In genomic region chr2:167754929-167755551, GRCm38 (mm10) we compare ENCODE assay signal across 18 mouse cellular contexts.
DNase-seq lines count a peak whose midpoint lies in the region; ATAC-seq and TF ChIP-seq lines count a peak whose summit lies in the region.
"Had no signal": no experiment of that assay in that cellular context is flagged by ENCODE, and none has a peak within 500 bp of the region (broad histone marks: within the 10 kb centered on the region; RNA-seq: fewer than 3 reads in every experiment).

No protein-coding gene starts in this region.

- TF ChIP-seq POLR2A in CH12.LX (IDR thresholded peaks at IDR 0.05; ENCODE audit: low read depth, low read length) = no peak

- 60% methylated on average over 22 of the region's 22 CpGs for WGBS in heart, embryonic 12.5 days
- WGBS in intestine, postnatal 0 days = 58% methylated on average over 22 of the region's 22 CpGs

- peak; percentile 58 for TF ChIP-seq EP300 in CH12.LX (IDR thresholded peaks at IDR 0.05; ENCODE audit: low read length)

- no peaks in the 10 kb centered on the region for H3K36me3 ChIP-seq in heart, embryonic 12.5 days
- no peaks in the 10 kb centered on the region for H3K36me3 ChIP-seq in CH12.LX (replicated peaks in 1 of 2; ENCODE audit: control insufficient read depth in 1 of 2, insufficient read depth in 1 of 2, low read length in 1 of 2)
- H3K36me3 ChIP-seq in intestine, postnatal 0 days (ENCODE audit: control insufficient read depth, insufficient read depth) = no peaks in the 10 kb centered on the region
- H3K36me3 ChIP-seq: heart, embryonic 13.5 days; hindbrain, embryonic 12.5 days; neural tube, embryonic 13.5 days had no signal

- intact Hi-C loops in heart, postnatal 14 days (cut with DNase I) = no loop called here
- intact Hi-C loops in left cerebral cortex, postnatal 10 days (cut with DNase I) = no loop called here

- H3K4me1 ChIP-seq in heart, embryonic 12.5 days (replicated peaks) = peaks cover 30% of the 10 kb centered on the region
- H3K4me1 ChIP-seq in CH12.LX (ENCODE audit: control insufficient read depth in 1 of 2, insufficient read depth in 2 of 2) = peaks cover 22 to 32% of the 10 kb centered on the region in 2 experiments
- 0 out of 2 replicates have a peak, but pooled peaks cover 8% of the 10 kb centered on the region for H3K4me1 ChIP-seq in intestine, postnatal 0 days (replicated peaks; ENCODE audit: control insufficient read depth, insufficient read depth, low read length)
- H3K4me1 ChIP-seq: neural tube, embryonic 13.5 days had no signal

- TF ChIP-seq RAD21 in CH12.LX (IDR thresholded peaks at IDR 0.05; ENCODE audit: low read depth, low read length) = no peak

- H3K9ac ChIP-seq in heart, embryonic 12.5 days = no peak overlapping the region
- H3K9ac ChIP-seq in CH12.LX (ENCODE audit: insufficient read depth, low read depth) = no peak overlapping the region
- H3K9ac ChIP-seq in intestine, postnatal 0 days (ENCODE audit: low read depth, low read length) = no peak overlapping the region
- H3K9ac ChIP-seq: heart, embryonic 13.5 days; hindbrain, embryonic 12.5 days; liver, embryonic 14.5 days; neural tube, embryonic 13.5 days had no signal

- in situ Hi-C loops in CH12.LX (cut with MboI; ENCODE audit: low pct_ligation_motif_present, low pct_unique_long_range_greater_than_20kb, low sequenced_read_pairs) = no loop called here

- H3K9me3 ChIP-seq in heart, embryonic 12.5 days (replicated peaks) = no peaks in the 10 kb centered on the region
- no peaks in the 10 kb centered on the region for H3K9me3 ChIP-seq in CH12.LX (replicated peaks; ENCODE audit: low read length)
- H3K9me3 ChIP-seq in intestine, postnatal 0 days (ENCODE audit: control insufficient read depth) = no peaks in the 10 kb centered on the region
- H3K9me3 ChIP-seq: heart, embryonic 13.5 days; hindbrain, embryonic 12.5 days; neural tube, embryonic 13.5 days had no signal

- no peak for ATAC-seq in heart, embryonic 12.5 days (ENCODE audit: insufficient number of reproducible peaks, low FRiP score)
- peak; percentile 18; the same call in 1 of the 2 replicates for ATAC-seq in intestine, postnatal 0 days
- ATAC-seq: forebrain, embryonic 16.5 days had no signal

- dilution Hi-C loops in CH12.LX (cut with MboI; ENCODE audit: extremely low pct_ligation_motif_present, extremely low pct_unique_long_range_greater_than_20kb, low sequenced_read_pairs) = no loop called here

- no peak for TF ChIP-seq CTCF in CH12.LX (conservative IDR thresholded peaks at IDR 0.05 in 1 of 2, IDR thresholded peaks at IDR 0.05 in 1 of 2; ENCODE audit: low read depth in 2 of 2, low read length in 2 of 2)
- TF ChIP-seq CTCF in intestine, postnatal 0 days (IDR thresholded peaks at IDR 0.05; ENCODE audit: low read depth) = no peak

- no peak overlapping the region for H3K4me2 ChIP-seq in heart, embryonic 12.5 days
- H3K4me2 ChIP-seq in CH12.LX (ENCODE audit: insufficient read depth, low read depth, poor library complexity, severe bottlenecking) = no peak overlapping the region
- no peak overlapping the region for H3K4me2 ChIP-seq in intestine, postnatal 0 days (replicated peaks; ENCODE audit: low read depth)
- H3K4me2 ChIP-seq: heart, embryonic 13.5 days; hindbrain, embryonic 12.5 days; neural tube, embryonic 13.5 days had no signal

- no peak for DNase-seq in heart, postnatal 14 days
- peak; percentile 63 for DNase-seq in CH12.LX (ENCODE audit: extremely low read depth)
- DNase-seq in spleen, postnatal 14 days (ENCODE audit: low spot score in 2 of 2) = peak; percentile 47 to 56
- DNase-seq in left cerebral cortex, postnatal 10 days (ENCODE audit: extremely low spot score in 1 of 2, low spot score in 2 of 2) = no peak
- no peak for DNase-seq in adrenal gland, postnatal 10 days
- DNase-seq: adrenal gland, postnatal 14 days; cerebellum, adult 9-11 months; gastrocnemius, postnatal 10 days; kidney, adult 11 months; kidney, postnatal 10 days; layer of hippocampus, adult 9-11 months had no signal

- no peaks in the 10 kb centered on the region for H3K27me3 ChIP-seq in heart, embryonic 12.5 days (replicated peaks)
- H3K27me3 ChIP-seq in CH12.LX (replicated peaks) = peaks cover 84% of the 10 kb centered on the region
- H3K27me3 ChIP-seq in intestine, postnatal 0 days (replicated peaks; ENCODE audit: control insufficient read depth, insufficient read depth, low read length) = no peaks in the 10 kb centered on the region
- H3K27me3 ChIP-seq: heart, embryonic 13.5 days; hindbrain, embryonic 12.5 days; neural tube, embryonic 13.5 days had no signal

- H3K4me3 ChIP-seq in heart, embryonic 12.5 days = no peak overlapping the region
- H3K4me3 ChIP-seq in CH12.LX (replicated peaks in 1 of 3; ENCODE audit: low read depth in 2 of 3, low read length in 2 of 3, poor library complexity in 1 of 3) = no peak overlapping the region
- H3K4me3 ChIP-seq in intestine, postnatal 0 days (ENCODE audit: low read depth, low read length) = no peak overlapping the region
- H3K4me3 ChIP-seq: heart, embryonic 13.5 days; hindbrain, embryonic 12.5 days; neural tube, embryonic 13.5 days had no signal

- 0 out of 2 replicates have a peak overlapping the region, but pooled peaks have one; percentile 3 for H3K27ac ChIP-seq in heart, embryonic 12.5 days (ENCODE audit: poor library complexity, severe bottlenecking)
- H3K27ac ChIP-seq in CH12.LX (ENCODE audit: insufficient read depth, low read depth) = no peak overlapping the region
- no peak overlapping the region for H3K27ac ChIP-seq in intestine, postnatal 0 days (ENCODE audit: low read depth, low read length)
- H3K27ac ChIP-seq: heart, embryonic 13.5 days; hindbrain, embryonic 12.5 days; liver, embryonic 14.5 days; neural tube, embryonic 13.5 days had no signal

- no peaks in the 10 kb centered on the region for H3K79me2 ChIP-seq in CH12.LX (replicated peaks; ENCODE audit: control insufficient read depth, extremely low read depth, insufficient read depth, poor library complexity, severe bottlenecking)

TF ChIP-seq in CH12.LX, 34 proteins besides CTCF, POLR2A, EP300 and RAD21:
- TF ChIP-seq TCF12 (IDR thresholded peaks at IDR 0.05; ENCODE audit: low read depth, low read length) = peak; percentile 92
- TF ChIP-seq ZKSCAN1 (IDR thresholded peaks at IDR 0.05; ENCODE audit: borderline replicate concordance, low read depth, low read length) = no peak
- TF ChIP-seq MAX (IDR thresholded peaks at IDR 0.05; ENCODE audit: low read length) = peak; percentile 78
- 0 out of 2 replicates have a peak, but pooled peaks have one; percentile 24 for TF ChIP-seq MAFK (IDR thresholded peaks at IDR 0.05; ENCODE audit: insufficient replicate concordance, low read length)
- peak; percentile 73 for TF ChIP-seq ETS1 (conservative IDR thresholded peaks at IDR 0.05; ENCODE audit: low read depth, low read length)
- peak; percentile 31; the same call in 1 of the 2 replicates for TF ChIP-seq MXI1 (IDR thresholded peaks at IDR 0.05; ENCODE audit: low read depth, low read length)
- TF ChIP-seq HCFC1 (IDR thresholded peaks at IDR 0.05; ENCODE audit: low read depth, low read length) = no peak
- no peak for TF ChIP-seq POLR2AphosphoS2 (IDR thresholded peaks at IDR 0.05; ENCODE audit: low read depth, low read length)
- no peak for TF ChIP-seq CHD2 (IDR thresholded peaks at IDR 0.05; ENCODE audit: low read length)
- TF ChIP-seq SMC3 (IDR thresholded peaks at IDR 0.05; ENCODE audit: low read depth, low read length) = 0 out of 2 replicates have a peak, but pooled peaks have one; percentile 5
- TF ChIP-seq JUND (conservative IDR thresholded peaks at IDR 0.05; ENCODE audit: low read depth, low read length) = no peak
- peak; percentile 58 for TF ChIP-seq IRF4 (IDR thresholded peaks at IDR 0.05; ENCODE audit: low read depth, low read length)
- TF ChIP-seq KAT2A (IDR thresholded peaks at IDR 0.05; ENCODE audit: insufficient replicate concordance, low read length) = peak; percentile 59; the same call in 1 of the 2 replicates
- TF ChIP-seq MYC (IDR thresholded peaks at IDR 0.05; ENCODE audit: low read depth, low read length) = 0 out of 2 replicates have a peak, but pooled peaks have one; percentile 37
- TF ChIP-seq UBTF (IDR thresholded peaks at IDR 0.05; ENCODE audit: low read depth, low read length) = no peak
- TF ChIP-seq ZMIZ1 (IDR thresholded peaks at IDR 0.05; ENCODE audit: low read depth, low read length) = no peak
- TF ChIP-seq NELFE (IDR thresholded peaks at IDR 0.05; ENCODE audit: low read depth, low read length) = no peak
- peak; percentile 50; the same call in 1 of the 2 replicates for TF ChIP-seq MAZ (IDR thresholded peaks at IDR 0.05; ENCODE audit: low read depth, low read length)
- peak; percentile 74 for TF ChIP-seq BHLHE40 (IDR thresholded peaks at IDR 0.05; ENCODE audit: low read depth, low read length)
- TF ChIP-seq MEF2A (IDR thresholded peaks at IDR 0.05; ENCODE audit: borderline replicate concordance, low read depth, low read length) = peak; percentile 72; the same call in 1 of the 2 replicates
- no peak for TF ChIP-seq ZNF384 (IDR thresholded peaks at IDR 0.05; ENCODE audit: low read depth, low read length)

Comparison
In these comparisons a context has a peak if more than half of its experiments do, and no peak if none do; other contexts are left out.
1. DNase-seq: peak in CH12.LX (single experiment) and spleen, postnatal 14 days (2 of 2); none in heart, postnatal 14 days (0 of 2), left cerebral cortex, postnatal 10 days (0 of 2) and adrenal gland, postnatal 10 days (single experiment).